Mouse (Mus musculus) heart, postnatal 0 days (tissue): ENCODE results near the gene Gjb2.

ENCODE experiments used
- CTCF ChIP-seq: IDR thresholded peaks from 2 replicates; pipeline ENCODE4 v1.5.1; 2016; ENCODE audit warnings: antibody characterized with exemption, control low read depth, low read depth
- EP300 ChIP-seq: IDR thresholded peaks from 2 replicates; pipeline ENCODE4 v1.6.1; 2016; ENCODE audit warnings: antibody characterized with exemption, low read depth

GRCm38 (mm10) chr14:57135265-57135664 is 30.8 kb upstream of the Gjb2 start:
- TF ChIP-seq CTCF = no peak
- TF ChIP-seq EP300 = no peak
